Mouse (Mus musculus) hindbrain, embryonic 14.5 days (tissue): ENCODE results near the gene Paip2b. TPM values are rescaled to one million over a fixed set of nuclear protein-coding genes. Genes with fewer than 3 reads are reported as not detected.

ENCODE experiments used
- ATAC-seq: fragments of 200-750 bp; cut with Nextera tagmentation; 2 replicates; pipeline ENCODE4 v1.8.0; 2017; ENCODE audit warnings: moderate number of reproducible peaks, mild to moderate bottlenecking, moderate TSS enrichment, moderate library complexity; ENCODE audit not compliant: low FRiP score
- DNase-seq: peaks from one replicate; pipeline ENCODE4 v3.0.0-alpha.2; 2015; ENCODE audit warnings: low spot score
- H3K27ac ChIP-seq: fragments of 300-500 bp; sonication (generic); 2 replicates; pipeline ENCODE4 v1.5.1; 2014; ENCODE audit warnings: mild to moderate bottlenecking, moderate library complexity
- H3K27me3 ChIP-seq: fragments of 300-500 bp; sonication (generic); 2 replicates; pipeline ENCODE4 v1.6.1; 2014; ENCODE audit warnings: mild to moderate bottlenecking, low read length, mixed read lengths; ENCODE audit not compliant: control insufficient read depth, insufficient read depth
- H3K36me3 ChIP-seq: fragments of 300-500 bp; sonication (generic); replicated peaks from 2 replicates; pipeline ENCODE4 v1.6.1; 2014; ENCODE audit not compliant: control insufficient read depth, insufficient read depth
- H3K4me1 ChIP-seq: fragments of 300-500 bp; sonication (generic); replicated peaks from 2 replicates; pipeline ENCODE4 v1.6.1; 2014; ENCODE audit warnings: antibody characterized with exemption, low read length, mixed read lengths; ENCODE audit not compliant: control insufficient read depth, insufficient read depth
- H3K4me2 ChIP-seq: fragments of 300-500 bp; sonication (generic); replicated peaks from 2 replicates; pipeline ENCODE4 v1.6.1; 2014; ENCODE audit warnings: mild to moderate bottlenecking, moderate library complexity
- H3K4me3 ChIP-seq: fragments of 300-500 bp; sonication (generic); replicated peaks from 2 replicates; pipeline ENCODE4 v1.5.1; 2014; ENCODE audit warnings: mild to moderate bottlenecking, low read length
- H3K9ac ChIP-seq: fragments of 300-500 bp; sonication (generic); 2 replicates; pipeline ENCODE4 v1.6.1; 2014
- H3K9me3 ChIP-seq: fragments of 300-500 bp; sonication (generic); 2 replicates; pipeline ENCODE4 v1.6.1; 2016; ENCODE audit warnings: low read length; ENCODE audit not compliant: control insufficient read depth
- WGBS: fragments of 180-500 bp; shearing (Covaris S2); extraction: QIAGEN DNeasy Blood & Tissue Kit; methylation state at CpG from one replicate; pipeline ENCODE4 v1.1.7; 2014; 5-methylcytosine and 5-hydroxymethylcytosine counted together
- polyA plus RNA-seq: library from polyadenylated mRNA; unstranded; fragments of >200 nt; fragmentation: Nextera tagmentation; extraction: Ambion mirVana; gene quantifications from 2 replicates; pipeline ENCODE4 v1.2.1, GENCODE M21; 2014

Gene Paip2b
- 22.1 and 28.3 TPM in 2 replicates for polyA plus RNA-seq

GRCm38 (mm10) chr6:83831606-83832123, at the start of gene Paip2b:
TSS of gene Paip2b (minus strand) at chr6:83831741.
- H3K4me2 ChIP-seq = peak within 1 kb of the TSS; percentile 95
- H3K27me3 ChIP-seq = no peaks in the 10 kb centered on the region
- H3K9me3 ChIP-seq = no peaks in the 10 kb centered on the region
- 0% methylated on average over 27 of the region's 37 CpGs for WGBS
- peak; percentile 98 for DNase-seq
- H3K4me3 ChIP-seq = peak within 1 kb of the TSS; percentile 63
- 0 out of 2 replicates have a peak, but pooled peaks cover 6% of the 10 kb centered on the region for H3K36me3 ChIP-seq
- H3K27ac ChIP-seq = peak within 1 kb of the TSS; percentile 84
- peak within 1 kb of the TSS; percentile 65 for H3K9ac ChIP-seq
- H3K4me1 ChIP-seq = peaks cover 14% of the 10 kb centered on the region; the same call in 1 of the 2 replicates
- ATAC-seq = peak; percentile 98

- Histone ChIP-seq H3K4me2 (0 out of 2 replicates have a peak overlapping the region, but pooled peaks have one; percentile 10), H3K4me3 (no peak overlapping the region), H3K4me1 (no peaks in the 10 kb centered on the region), H3K36me3 (no peaks in the 10 kb centered on the region), H3K27me3 (no peaks in the 10 kb centered on the region), H3K27ac (no peak overlapping the region), H3K9me3 (no peaks in the 10 kb centered on the region), H3K9ac (no peak overlapping the region)
- no peak for ATAC-seq
- peak; percentile 89 for DNase-seq
- 2% methylated on average over 4 of the region's 4 CpGs for WGBS
Measured at GRCm38 (mm10) chr6:83879815-83880214, 48.3 kb upstream of the Paip2b start.

DNA sequence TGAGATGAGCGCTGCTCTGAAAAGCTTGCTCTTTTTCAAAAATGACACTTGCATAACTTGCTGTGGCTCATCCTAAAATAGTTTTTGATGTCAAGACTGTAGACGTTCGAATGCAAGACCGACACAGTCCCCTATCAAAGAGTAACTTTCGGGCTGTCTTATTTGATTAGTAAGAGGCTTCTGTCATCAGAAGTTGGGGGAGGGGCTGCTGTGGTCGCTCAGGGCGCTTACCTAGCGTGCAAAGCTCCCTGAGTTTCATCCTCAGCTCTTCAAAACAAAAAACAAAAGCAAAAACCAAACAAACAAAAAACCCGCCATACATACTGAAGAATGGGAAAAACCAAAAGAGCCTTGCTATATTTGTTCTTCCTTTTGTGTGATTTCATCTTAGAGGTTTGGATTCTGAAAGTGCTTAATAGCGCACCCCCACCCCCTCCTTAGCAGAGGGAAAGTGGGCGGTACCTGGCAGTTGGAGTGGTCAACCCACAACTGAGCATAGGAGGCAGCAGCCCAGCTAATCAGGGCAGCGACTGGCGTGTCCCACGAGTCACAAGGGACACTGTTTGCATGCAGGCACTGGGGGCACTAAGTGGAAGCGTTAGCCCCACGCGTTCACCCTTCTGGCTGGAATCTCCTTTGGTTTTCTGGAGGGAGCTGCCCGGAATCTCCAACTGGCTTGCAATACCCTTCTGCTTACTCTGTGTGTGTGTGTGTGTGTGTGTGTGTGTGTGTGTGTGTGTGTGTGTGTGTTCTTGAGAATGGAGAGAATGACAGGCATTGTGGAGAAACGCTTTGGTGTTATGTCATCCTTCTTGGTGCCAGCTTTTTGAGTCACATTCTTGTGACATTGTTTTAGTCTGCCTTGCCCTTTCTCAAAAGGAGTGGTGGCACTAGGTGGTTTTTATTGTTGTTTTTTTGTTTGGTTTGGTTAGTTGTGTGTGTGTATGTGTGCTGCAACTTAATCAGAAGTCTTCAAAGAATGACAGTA, 36.4 kb upstream of the Paip2b start:
- H3K9ac ChIP-seq = peak overlapping the region; percentile 64
- DNase-seq (peak; percentile 28), ATAC-seq (0 out of 2 replicates have a peak, but pooled peaks have one; percentile 19)
- 0 out of 2 replicates have a peak, but pooled peaks cover 8% of the 10 kb centered on the region for H3K4me1 ChIP-seq
- H3K9me3 ChIP-seq = no peaks in the 10 kb centered on the region
- H3K4me3 ChIP-seq = peak overlapping the region; percentile 70
- H3K27me3 ChIP-seq = no peaks in the 10 kb centered on the region
- WGBS = 2% methylated on average over 19 of the region's 19 CpGs
- peak overlapping the region; percentile 86 for H3K4me2 ChIP-seq
- H3K36me3 ChIP-seq = no peaks in the 10 kb centered on the region
- H3K27ac ChIP-seq = no peak overlapping the region

GRCm38 (mm10) chr6:83866954-83867597, 35.5 kb upstream of the Paip2b start, which contains the start of gene Zfp638:
TSS of gene Zfp638 (plus strand) at chr6:83867109.
- H3K4me1 ChIP-seq = 0 out of 2 replicates have a peak, but pooled peaks cover 8% of the 10 kb centered on the region
- WGBS = 1% methylated on average over 50 of the region's 50 CpGs
- DNase-seq (peak; percentile 89), ATAC-seq (peak; percentile 97)
- no peaks in the 10 kb centered on the region for H3K36me3 ChIP-seq
- peak within 1 kb of the TSS; percentile 70 for H3K4me3 ChIP-seq
- H3K9ac ChIP-seq = peak within 1 kb of the TSS; percentile 64
- no peaks in the 10 kb centered on the region for H3K27me3 ChIP-seq
- H3K4me2 ChIP-seq = peak within 1 kb of the TSS; percentile 86
- H3K9me3 ChIP-seq = no peaks in the 10 kb centered on the region
- no peak within 1 kb of the TSS for H3K27ac ChIP-seq

- Histone ChIP-seq H3K9ac (no peak overlapping the region), H3K4me1 (0 out of 2 replicates have a peak, but pooled peaks cover 8% of the 10 kb centered on the region), H3K4me2 (peak overlapping the region; percentile 86), H3K36me3 (no peaks in the 10 kb centered on the region), H3K4me3 (peak overlapping the region; percentile 70; the same call in 1 of the 2 replicates), H3K9me3 (no peaks in the 10 kb centered on the region), H3K27me3 (no peaks in the 10 kb centered on the region), H3K27ac (no peak overlapping the region)
- DNase-seq (no peak), ATAC-seq (no peak)
- 43% methylated on average over 4 of the region's 4 CpGs for WGBS
Measured at GRCm38 (mm10) chr6:83866423-83866822, 34.9 kb upstream of the Paip2b start.

DNA sequence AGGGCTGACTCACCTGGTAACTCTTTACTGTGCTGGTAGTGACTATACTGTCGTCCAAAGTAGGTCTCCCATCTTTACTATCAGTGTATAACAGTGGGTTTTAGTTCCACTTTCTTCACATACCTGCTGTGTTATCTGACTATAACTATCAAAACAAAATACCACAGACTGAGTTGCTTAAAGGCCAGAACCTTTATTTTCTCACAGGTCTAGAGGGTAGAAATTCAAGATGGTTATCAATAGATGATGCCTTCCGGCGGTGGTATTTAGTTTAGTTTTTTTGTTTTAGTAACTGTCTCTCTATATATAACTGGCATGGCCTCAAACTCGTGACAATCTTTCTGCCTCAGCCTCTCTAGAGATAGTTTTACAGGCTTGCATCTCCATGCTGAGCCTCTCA, 32.0 kb upstream of the Paip2b start:
- H3K4me3 ChIP-seq = no peak overlapping the region
- no peaks in the 10 kb centered on the region for H3K9me3 ChIP-seq
- H3K27ac ChIP-seq = no peak overlapping the region
- no peak overlapping the region for H3K9ac ChIP-seq
- 78% methylated on average over 4 of the region's 4 CpGs for WGBS
- ATAC-seq = no peak
- DNase-seq = no peak
- H3K4me1 ChIP-seq = 0 out of 2 replicates have a peak, but pooled peaks cover 8% of the 10 kb centered on the region
- H3K27me3 ChIP-seq = no peaks in the 10 kb centered on the region
- H3K36me3 ChIP-seq = no peaks in the 10 kb centered on the region
- H3K4me2 ChIP-seq = no peak overlapping the region

GRCm38 (mm10) chr6:83860033-83860432, 28.5 kb upstream of the Paip2b start:
- Histone ChIP-seq H3K9ac (no peak overlapping the region), H3K27ac (no peak overlapping the region), H3K4me3 (no peak overlapping the region), H3K4me1 (no peaks in the 10 kb centered on the region), H3K4me2 (no peak overlapping the region), H3K36me3 (no peaks in the 10 kb centered on the region), H3K9me3 (no peaks in the 10 kb centered on the region), H3K27me3 (no peaks in the 10 kb centered on the region)
- WGBS = 90% methylated on average over 9 of the region's 9 CpGs
- DNase-seq = no peak
- no peak for ATAC-seq

GRCm38 (mm10) chr6:83857476-83857875, 25.9 kb upstream of the Paip2b start:
- H3K27me3 ChIP-seq = no peaks in the 10 kb centered on the region
- no peak for DNase-seq
- ATAC-seq = no peak; the same call in 1 of the 2 replicates
- no peak overlapping the region for H3K27ac ChIP-seq
- H3K36me3 ChIP-seq = no peaks in the 10 kb centered on the region
- no peaks in the 10 kb centered on the region for H3K9me3 ChIP-seq
- H3K4me1 ChIP-seq = no peaks in the 10 kb centered on the region
- WGBS = 29% methylated on average over 5 of the region's 5 CpGs
- no peak overlapping the region for H3K4me2 ChIP-seq
- no peak overlapping the region for H3K9ac ChIP-seq
- no peak overlapping the region for H3K4me3 ChIP-seq

GRCm38 (mm10) chr6:83849446-83849845, 17.9 kb upstream of the Paip2b start:
- no peak for ATAC-seq
- no peak overlapping the region for H3K4me2 ChIP-seq
- WGBS = 92% methylated on average over 2 of the region's 2 CpGs
- H3K27ac ChIP-seq = no peak overlapping the region
- H3K36me3 ChIP-seq = no peaks in the 10 kb centered on the region
- H3K9me3 ChIP-seq = no peaks in the 10 kb centered on the region
- H3K9ac ChIP-seq = no peak overlapping the region
- H3K4me3 ChIP-seq = no peak overlapping the region
- no peak for DNase-seq
- no peaks in the 10 kb centered on the region for H3K27me3 ChIP-seq
- no peaks in the 10 kb centered on the region for H3K4me1 ChIP-seq
